Mouse (Mus musculus) MEL (cell line): ENCODE data around the gene Larp1b. TPM values are rescaled to one million over a fixed set of nuclear protein-coding genes. Genes with fewer than 3 reads are reported as not detected.

Source experiments
- DNase-seq: peaks from one replicate; pipeline ENCODE4 v3.0.0; 2011; ENCODE audit warnings: low read depth, low spot score
- H3K27ac ChIP-seq: 2 replicates; pipeline ENCODE4 v1.5.1; 2012; ENCODE audit warnings: low read depth, mild to moderate bottlenecking, control low read depth, low read length, moderate library complexity; ENCODE audit not compliant: control insufficient read depth
- H3K27me3 ChIP-seq, 2 experiments: fragments of 150-350 bp in 1 of 2; sonication (generic) in 1 of 2; 2 replicates each; pipeline ENCODE4 v1.6.1; 2012; ENCODE audit warnings: low read length in 2 of 2, mild to moderate bottlenecking in 2 of 2, improper control_type of control experiment in 1 of 2, moderate library complexity in 1 of 2; ENCODE audit not compliant: insufficient read depth in 2 of 2, control insufficient read depth in 1 of 2
- H3K36me3 ChIP-seq, 2 experiments: 2 replicates each; pipeline ENCODE4 v1.6.1; 2012 to 2014; ENCODE audit warnings: low read length in 2 of 2, improper control_type of control experiment in 1 of 2, inconsistent platforms in 1 of 2, mild to moderate bottlenecking in 1 of 2; ENCODE audit not compliant: insufficient read depth in 2 of 2, control insufficient read depth in 1 of 2
- H3K4me1 ChIP-seq, 2 experiments: fragments of 150-350 bp in 1 of 2; sonication (generic) in 1 of 2; 2 replicates each; pipeline ENCODE4 v1.6.1; 2012; ENCODE audit warnings: low read length in 2 of 2, improper control_type of control experiment in 1 of 2, mild to moderate bottlenecking in 1 of 2; ENCODE audit not compliant: insufficient read depth in 2 of 2, control insufficient read depth in 1 of 2
- H3K4me3 ChIP-seq, 2 experiments: fragments of 150-350 bp in 1 of 2; sonication (generic) in 1 of 2; 2 replicates each; pipeline ENCODE4 v1.5.1; 2012; ENCODE audit warnings: low read depth in 2 of 2, low read length in 2 of 2, mild to moderate bottlenecking in 2 of 2, moderate library complexity in 2 of 2, control low read depth in 1 of 2, improper control_type of control experiment in 1 of 2; ENCODE audit not compliant: control insufficient read depth in 1 of 2, insufficient read depth in 1 of 2
- H3K79me2 ChIP-seq: 2 replicates; pipeline ENCODE4 v1.6.1; 2012; ENCODE audit warnings: mild to moderate bottlenecking, low read length, moderate library complexity; ENCODE audit not compliant: control insufficient read depth, poor library complexity, insufficient read depth
- H3K9ac ChIP-seq: 2 replicates; pipeline ENCODE4 v1.6.1; 2012; ENCODE audit warnings: low read depth, mild to moderate bottlenecking, control low read depth, low read length, moderate library complexity; ENCODE audit not compliant: control insufficient read depth, poor library complexity, severe bottlenecking
- H3K9me3 ChIP-seq: fragments of 150-350 bp; sonication (generic); replicated peaks from 2 replicates; pipeline ENCODE4 v1.6.1; 2012; ENCODE audit warnings: mild to moderate bottlenecking, low read length, improper control_type of control experiment, moderate library complexity; ENCODE audit not compliant: insufficient read depth
- BHLHE40 ChIP-seq: IDR thresholded peaks from 2 replicates; pipeline ENCODE4 v1.6.1; 2012; ENCODE audit warnings: low read depth, mild to moderate bottlenecking, inconsistent platforms, low read length, improper control_type of control experiment, borderline replicate concordance
- CHD1 ChIP-seq: IDR thresholded peaks from 2 replicates; pipeline ENCODE4 v1.6.1; 2012; ENCODE audit warnings: low read depth, mild to moderate bottlenecking, inconsistent platforms, low read length, improper control_type of control experiment
- CTCF ChIP-seq, 3 experiments: IDR thresholded peaks in 2 of 3; conservative IDR thresholded peaks in 1 of 3; 2 replicates each; pipeline ENCODE4 v1.5.1; 2011 to 2012; ENCODE audit warnings: low read length in 3 of 3, low read depth in 2 of 3, mild to moderate bottlenecking in 2 of 3, improper control_type of control experiment in 1 of 3, inconsistent platforms in 1 of 3, mixed read lengths in 1 of 3, moderate library complexity in 1 of 3; ENCODE audit not compliant: control insufficient read depth in 1 of 3, insufficient read depth in 1 of 3, poor library complexity in 1 of 3, severe bottlenecking in 1 of 3
- ELF1 ChIP-seq: IDR thresholded peaks from 2 replicates; pipeline ENCODE4 v1.6.1; 2014; ENCODE audit warnings: low read depth, mild to moderate bottlenecking, inconsistent platforms, low read length, improper control_type of control experiment, moderate library complexity
- ETS1 ChIP-seq: IDR thresholded peaks from 2 replicates; pipeline ENCODE4 v1.6.1; 2012; ENCODE audit warnings: low read depth, mild to moderate bottlenecking, inconsistent platforms, low read length, improper control_type of control experiment, moderate library complexity
- GABPA ChIP-seq: IDR thresholded peaks from 2 replicates; pipeline ENCODE4 v1.6.1; 2012; ENCODE audit warnings: low read depth, mild to moderate bottlenecking, inconsistent platforms, low read length, improper control_type of control experiment, moderate library complexity
- JUND ChIP-seq: IDR thresholded peaks from 2 replicates; pipeline ENCODE4 v1.6.1; 2011; ENCODE audit warnings: low read depth, mild to moderate bottlenecking, improper control_type of control experiment, low read length
- MAFK ChIP-seq: IDR thresholded peaks from 2 replicates; pipeline ENCODE4 v1.6.1; 2011; ENCODE audit warnings: low read depth, mild to moderate bottlenecking, low read length, improper control_type of control experiment, borderline replicate concordance
- MAX ChIP-seq: IDR thresholded peaks from 2 replicates; pipeline ENCODE4 v1.6.1; 2011; ENCODE audit warnings: low read length, improper control_type of control experiment
- MAZ ChIP-seq: IDR thresholded peaks from 2 replicates; pipeline ENCODE4 v1.6.1; 2012; ENCODE audit warnings: low read depth, mild to moderate bottlenecking, inconsistent platforms, low read length, improper control_type of control experiment
- MXI1 ChIP-seq: IDR thresholded peaks from 2 replicates; pipeline ENCODE4 v1.6.1; 2011; ENCODE audit warnings: mild to moderate bottlenecking, low read depth, low read length, improper control_type of control experiment
- MYB ChIP-seq: IDR thresholded peaks from 2 replicates; pipeline ENCODE4 v1.6.1; 2011; ENCODE audit warnings: mild to moderate bottlenecking, low read depth, low read length, improper control_type of control experiment
- MYC ChIP-seq: IDR thresholded peaks from 2 replicates; pipeline ENCODE4 v1.6.1; 2011; ENCODE audit warnings: low read depth, mild to moderate bottlenecking, low read length, improper control_type of control experiment, moderate library complexity
- NRF1 ChIP-seq: IDR thresholded peaks from 2 replicates; pipeline ENCODE4 v1.6.1; 2014; ENCODE audit warnings: low read depth, mild to moderate bottlenecking, inconsistent platforms, low read length, improper control_type of control experiment, moderate library complexity; ENCODE audit not compliant: poor library complexity, insufficient read depth, severe bottlenecking
- POLR2A ChIP-seq, 2 experiments: IDR thresholded peaks; 2 replicates each; pipeline ENCODE4 v1.6.1; 2011 to 2012; ENCODE audit warnings: low read length in 2 of 2, mild to moderate bottlenecking in 2 of 2, control low read depth in 1 of 2, improper control_type of control experiment in 1 of 2, low read depth in 1 of 2, moderate library complexity in 1 of 2; ENCODE audit not compliant: control insufficient read depth in 1 of 2, insufficient read depth in 1 of 2, poor library complexity in 1 of 2
- POLR2AphosphoS2 ChIP-seq: IDR thresholded peaks from 2 replicates; pipeline ENCODE4 v1.6.1; 2011; ENCODE audit warnings: low read length, improper control_type of control experiment
- RAD21 ChIP-seq: IDR thresholded peaks from 2 replicates; pipeline ENCODE4 v1.6.1; 2011; ENCODE audit warnings: mild to moderate bottlenecking, low read depth, low read length, improper control_type of control experiment
- RCOR1 ChIP-seq: IDR thresholded peaks from 2 replicates; pipeline ENCODE4 v1.6.1; 2012; ENCODE audit warnings: low read depth, mild to moderate bottlenecking, inconsistent platforms, low read length, improper control_type of control experiment
- SIN3A ChIP-seq: IDR thresholded peaks from 2 replicates; pipeline ENCODE4 v1.6.1; 2012; ENCODE audit warnings: low read length, improper control_type of control experiment, inconsistent platforms
- TAL1 ChIP-seq: IDR thresholded peaks from 2 replicates; pipeline ENCODE4 v1.6.1; 2012; ENCODE audit warnings: mild to moderate bottlenecking, inconsistent platforms, low read length, moderate library complexity, mixed read lengths
- TBP ChIP-seq: IDR thresholded peaks from 2 replicates; pipeline ENCODE4 v1.8.0; 2011; ENCODE audit warnings: low read depth, low read length, improper control_type of control experiment
- UBTF ChIP-seq: IDR thresholded peaks from 2 replicates; pipeline ENCODE4 v1.6.1; 2012; ENCODE audit warnings: low read depth, mild to moderate bottlenecking, inconsistent platforms, low read length, improper control_type of control experiment, moderate library complexity, borderline replicate concordance; ENCODE audit not compliant: insufficient read depth
- USF2 ChIP-seq, 2 experiments: IDR thresholded peaks; 2 replicates each; pipeline ENCODE4 v1.6.1; 2011 to 2012; ENCODE audit warnings: improper control_type of control experiment in 2 of 2, low read length in 2 of 2, borderline replicate concordance in 1 of 2, inconsistent platforms in 1 of 2, low read depth in 1 of 2, mild to moderate bottlenecking in 1 of 2; ENCODE audit not compliant: insufficient read depth in 1 of 2
- ZMIZ1 ChIP-seq: IDR thresholded peaks from 2 replicates; pipeline ENCODE4 v1.6.1; 2012; ENCODE audit warnings: low read depth, mild to moderate bottlenecking, inconsistent platforms, low read length, improper control_type of control experiment, moderate library complexity
- ZNF384 ChIP-seq: IDR thresholded peaks from 2 replicates; pipeline ENCODE4 v1.6.1; 2012; ENCODE audit warnings: low read depth, mild to moderate bottlenecking, inconsistent platforms, low read length, improper control_type of control experiment
- polyA plus RNA-seq, 2 experiments: library from polyadenylated mRNA; stranded (reverse) in 1 of 2; unstranded in 1 of 2; fragments of >175 nt in 1 of 2; fragments of >200 nt in 1 of 2; gene quantifications; 2 replicates each; pipeline versions ENCODE4 v1.2.1 to v1.2.4; 2012; ENCODE audit warnings: low replicate concordance in 2 of 2, low read depth in 1 of 2; ENCODE audit not compliant: insufficient read length in 2 of 2, insufficient read depth in 1 of 2, missing spikeins in 1 of 2
- total RNA-seq: library from RNA; depleted of rRNA; stranded (reverse); fragments of 300-350 nt; gene quantifications from 2 replicates; pipeline ENCODE4 v1.2.3, GENCODE M21; 2012

Gene Larp1b
- total and polyA plus RNA-seq, 3 experiments: 30.4 to 33.3 TPM; not detected in 1

GRCm38 (mm10) chr3:41038297-41038916 is 88.8 kb downstream of the Larp1b start:
- Histone ChIP-seq H3K36me3 (no peaks in the 10 kb centered on the region), H3K4me3 (no peak overlapping the region)

DNA sequence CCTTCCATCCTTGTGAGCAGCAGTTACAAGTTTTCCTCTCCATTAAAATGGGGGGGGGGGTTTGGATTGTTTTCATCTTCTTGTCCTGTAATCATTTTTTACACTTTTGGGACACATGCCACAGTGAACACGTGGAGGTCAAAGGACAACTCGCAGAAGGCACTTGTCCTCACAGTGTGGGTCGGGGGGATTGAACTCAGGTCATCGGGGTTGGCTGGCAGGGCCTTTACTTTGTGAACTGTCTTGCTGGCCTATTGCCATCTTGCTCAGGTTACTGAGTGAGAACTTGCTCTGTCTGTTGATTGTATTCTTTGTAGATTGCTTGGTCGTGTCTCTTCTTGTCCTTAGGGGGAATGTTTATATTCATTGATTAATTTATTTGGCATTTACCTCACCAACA is 91.6 kb downstream of the Larp1b start:
- TF ChIP-seq RCOR1 (no peak), SIN3A (no peak), ZNF384 (no peak), ETS1 (no peak), ELF1 (no peak), CHD1 (no peak), POLR2AphosphoS2 (no peak), JUND (no peak), USF2 (IDR thresholded peaks at IDR 0.05; ENCODE audit: borderline replicate concordance in 1 of 2, insufficient read depth in 1 of 2, low read depth in 1 of 2, low read length in 2 of 2) (no peak), MXI1 (no peak), UBTF (no peak), MAX (no peak), NRF1 (no peak), BHLHE40 (no peak), CTCF (IDR thresholded peaks at IDR 0.05 in 2 of 3, conservative IDR thresholded peaks at IDR 0.05 in 1 of 3; ENCODE audit: control insufficient read depth in 1 of 3, insufficient read depth in 1 of 3, low read depth in 2 of 3, low read length in 3 of 3, poor library complexity in 1 of 3, severe bottlenecking in 1 of 3) (no peak), ZMIZ1 (no peak), MYB (no peak), TBP (no peak), MYC (no peak), TAL1 (no peak)
- no peaks in the 10 kb centered on the region for H3K27me3 ChIP-seq
- H3K4me1 ChIP-seq: peaks cover 0 to 8% of the 10 kb centered on the region in 2 experiments; a peak in 2 of 4 replicates
- no peaks in the 10 kb centered on the region for H3K79me2 ChIP-seq
- H3K9me3 ChIP-seq: no peaks in the 10 kb centered on the region
- H3K27ac ChIP-seq: no peak overlapping the region
- DNase-seq: no peak
- no peak overlapping the region for H3K4me3 ChIP-seq
- H3K36me3 ChIP-seq: peaks cover 0 to 4% of the 10 kb centered on the region in 2 experiments; a peak in 2 of 4 replicates
- no peak overlapping the region for H3K9ac ChIP-seq

More at GRCm38 (mm10) chr3:41038297-41038916, 88.8 kb downstream of the Larp1b start:
- Histone ChIP-seq H3K9ac (no peak overlapping the region), H3K9me3 (no peaks in the 10 kb centered on the region), H3K79me2 (no peaks in the 10 kb centered on the region), H3K27ac (no peak overlapping the region), H3K27me3 (no peaks in the 10 kb centered on the region)
- no peak for DNase-seq
- TF ChIP-seq RAD21: no peak
- TF ChIP-seq MAZ: no peak
- no peak for TF ChIP-seq POLR2A (IDR thresholded peaks at IDR 0.05; ENCODE audit: control insufficient read depth in 1 of 2, insufficient read depth in 1 of 2, low read depth in 1 of 2, low read length in 2 of 2, poor library complexity in 1 of 2)
- TF ChIP-seq POLR2AphosphoS2: no peak
- TF ChIP-seq ETS1: no peak
- no peak for TF ChIP-seq GABPA
- no peak for TF ChIP-seq MAFK
- no peak for TF ChIP-seq MAX
- TF ChIP-seq, all 39 proteins: peak for 0
- no peaks in the 10 kb centered on the region for H3K4me1 ChIP-seq
